Comparison of ENCODE assay signal across 8 mouse cellular contexts in genomic region chr10:42762670-42763058, GRCm38 (mm10). TPM values are rescaled to one million over a fixed set of nuclear protein-coding genes. Genes with fewer than 3 reads are reported as not detected.
DNase-seq lines count a peak whose midpoint lies in the region; ATAC-seq and TF ChIP-seq lines count a peak whose summit lies in the region.

No protein-coding gene starts in this region.

- peak; percentile 9 for DNase-seq in embryo, embryonic 10 days (ENCODE audit: low spot score)
- DNase-seq in embryo, embryonic 9.5 days (ENCODE audit: extremely low spot score), result no peak
- no peak for DNase-seq in forebrain, embryonic 11.5 days (ENCODE audit: low spot score)
- DNase-seq in cerebellum, adult 9-10 months, result no peak
- DNase-seq in ovary, postnatal 10 days (ENCODE audit: low spot score), result no peak
- DNase-seq in cerebellum, adult 9-11 months, result no peak

- no peaks in the 10 kb centered on the region for H3K9me3 ChIP-seq in forebrain, embryonic 11.5 days (ENCODE audit: control insufficient read depth, low read length)
- no peaks in the 10 kb centered on the region for H3K9me3 ChIP-seq in liver, embryonic 12.5 days (replicated peaks)

- H3K27ac ChIP-seq in forebrain, embryonic 11.5 days (ENCODE audit: low read depth, low read length), result peak overlapping the region; percentile 82; the same call in 1 of the 2 replicates
- peak overlapping the region; percentile 82 for H3K27ac ChIP-seq in liver, embryonic 12.5 days

- peak overlapping the region; percentile 98 for H3K9ac ChIP-seq in forebrain, embryonic 11.5 days (ENCODE audit: low read length)
- peak overlapping the region; percentile 93 for H3K9ac ChIP-seq in liver, embryonic 12.5 days

- peaks cover 63% of the 10 kb centered on the region for H3K79me2 ChIP-seq in C2C12 (ENCODE audit: control insufficient read depth, insufficient read depth)

- H3K4me3 ChIP-seq in C2C12 (ENCODE audit: insufficient read depth, poor library complexity, severe bottlenecking), result peak overlapping the region; percentile 97
- peak overlapping the region; percentile 98 for H3K4me3 ChIP-seq in forebrain, embryonic 11.5 days (ENCODE audit: low read depth, low read length)
- peak overlapping the region; percentile 98 for H3K4me3 ChIP-seq in liver, embryonic 12.5 days

- no peaks in the 10 kb centered on the region for H3K27me3 ChIP-seq in C2C12 (ENCODE audit: control insufficient read depth, insufficient read depth, insufficient read length)
- H3K27me3 ChIP-seq in forebrain, embryonic 11.5 days (ENCODE audit: control insufficient read depth, insufficient read depth, low read length), result no peaks in the 10 kb centered on the region
- no peaks in the 10 kb centered on the region for H3K27me3 ChIP-seq in liver, embryonic 12.5 days (replicated peaks)

- no peak for TF ChIP-seq CTCF in C2C12 (IDR thresholded peaks at IDR 0.05; ENCODE audit: control insufficient read depth, insufficient read depth, insufficient read length)

- H3K4me1 ChIP-seq in forebrain, embryonic 11.5 days (replicated peaks; ENCODE audit: control insufficient read depth, insufficient read depth, low read length), result peaks cover 5% of the 10 kb centered on the region; the same call in 1 of the 2 replicates
- peaks cover 48% of the 10 kb centered on the region for H3K4me1 ChIP-seq in liver, embryonic 12.5 days

- H3ac ChIP-seq in C2C12 (ENCODE audit: control insufficient read depth, insufficient read length, low read depth), result peak overlapping the region; percentile 90

- ATAC-seq in forebrain, embryonic 11.5 days (replicated peaks; ENCODE audit: low FRiP score), result no peak
- ATAC-seq in liver, embryonic 12.5 days, result no peak

- peak overlapping the region; percentile 80 for H3K4me2 ChIP-seq in forebrain, embryonic 11.5 days (ENCODE audit: low read depth, low read length, severe bottlenecking)
- H3K4me2 ChIP-seq in liver, embryonic 12.5 days, result peak overlapping the region; percentile 82

- peaks cover 26% of the 10 kb centered on the region for H3K36me3 ChIP-seq in C2C12 (ENCODE audit: control insufficient read depth, insufficient read depth)
- H3K36me3 ChIP-seq in forebrain, embryonic 11.5 days (ENCODE audit: control insufficient read depth, insufficient read depth, low read length), result no peaks in the 10 kb centered on the region
- no peaks in the 10 kb centered on the region for H3K36me3 ChIP-seq in liver, embryonic 12.5 days

- WGBS in forebrain, embryonic 11.5 days, result 2% methylated on average over 6 of the region's 6 CpGs
- under 1% methylated on average over 6 of the region's 6 CpGs for WGBS in liver, embryonic 12.5 days (ENCODE audit: insufficient replicate concordance)

- peaks cover 56% of the 10 kb centered on the region for H3K79me3 ChIP-seq in C2C12 (ENCODE audit: low read depth)

TF ChIP-seq in C2C12, 6 proteins besides CTCF, POLR2A, EP300 and RAD21:
- TF ChIP-seq FOSL1 (IDR thresholded peaks at IDR 0.05; ENCODE audit: insufficient read depth, low read length, poor library complexity, severe bottlenecking) (no peak), USF1 (IDR thresholded peaks at IDR 0.05; ENCODE audit: low read depth) (no peak), MYOG (IDR thresholded peaks at IDR 0.05; ENCODE audit: control insufficient read depth, extremely low read depth, insufficient read length) (no peak), MAX (IDR thresholded peaks at IDR 0.05) (no peak), MYOD1 (IDR thresholded peaks at IDR 0.05; ENCODE audit: control insufficient read depth, insufficient read length, low read depth) (no peak), CEBPB (IDR thresholded peaks at IDR 0.05; ENCODE audit: low read depth) (no peak)

RNA-seq across cellular contexts. Expression of gene Sec63, which starts 1.4 kb away (rescaled TPM):
- polyA plus RNA-seq in C2C12 (2012; fragmentation: generic; extraction: Trizol), result 22.1 TPM
- polyA plus RNA-seq in forebrain, embryonic 11.5 days (2014; fragmentation: Nextera tagmentation; extraction: Ambion mirVana), result 30.2 and 32.5 TPM in 2 replicates
- polyA plus RNA-seq in liver, embryonic 12.5 days (2016; fragmentation: Nextera tagmentation; extraction: Ambion mirVana), result 13.1 TPM in 2 replicates
